In genomic region chr13:119681161-119681560, GRCm38 (mm10) we compare ENCODE assay signal across 16 mouse cellular contexts. TPM values are rescaled to one million over a fixed set of nuclear protein-coding genes. Genes with fewer than 3 reads are reported as not detected.
"Had no signal": no experiment of that assay in that cellular context is flagged by ENCODE, and none has a peak within 500 bp of the region (broad histone marks: within the 10 kb centered on the region; RNA-seq: fewer than 3 reads in every experiment).

No protein-coding gene starts in this region.

- ATAC-seq: lung, postnatal 0 days; midbrain, embryonic 16.5 days had no signal

- H3K9me3 ChIP-seq: kidney, embryonic 15.5 days; limb, embryonic 10.5 days; liver, embryonic 15.5 days; midbrain, embryonic 12.5 days; neural tube, embryonic 15.5 days had no signal

- H3K27ac ChIP-seq: kidney, embryonic 15.5 days; left cerebral cortex, adult 2 months; limb, embryonic 10.5 days; liver, embryonic 15.5 days; midbrain, embryonic 12.5 days; neural tube, embryonic 15.5 days; stomach, postnatal 0 days had no signal

- H3K36me3 ChIP-seq: kidney, embryonic 15.5 days; limb, embryonic 10.5 days; liver, embryonic 15.5 days; midbrain, embryonic 12.5 days; neural tube, embryonic 15.5 days had no signal

- DNase-seq: kidney, adult 2 months; kidney, postnatal 14 days; lung, adult 2 months; lung, postnatal 36 days; thymus, postnatal 25 days had no signal

- H3K4me2 ChIP-seq: kidney, embryonic 15.5 days; liver, embryonic 11.5 days; liver, embryonic 15.5 days; midbrain, embryonic 12.5 days; neural tube, embryonic 15.5 days had no signal

- H3K4me3 ChIP-seq: kidney, embryonic 15.5 days; left cerebral cortex, adult 2 months; limb, embryonic 10.5 days; liver, embryonic 15.5 days; midbrain, embryonic 12.5 days; neural tube, embryonic 15.5 days had no signal

- H3K27me3 ChIP-seq: kidney, embryonic 15.5 days; liver, embryonic 15.5 days; midbrain, embryonic 12.5 days; neural tube, embryonic 15.5 days had no signal

- H3K9ac ChIP-seq: kidney, embryonic 15.5 days; liver, embryonic 15.5 days; midbrain, embryonic 12.5 days; neural tube, embryonic 15.5 days had no signal

- H3K4me1 ChIP-seq: liver, embryonic 15.5 days; neural tube, embryonic 15.5 days had no signal

RNA-seq across cellular contexts. Expression of gene Ccl28, which starts 57.5 kb away (rescaled TPM):
- polyA plus RNA-seq: liver, embryonic 15.5 days; neural tube, embryonic 11.5 days had no signal
